Mouse (Mus musculus) lung, postnatal 4 days (tissue): ENCODE results near the gene Radil.
A peak's percentile ranks its signal among the peaks of the same experiment; 100 is the strongest.

Experiments used
- DNase-seq, 2 experiments: peaks; one replicate each; pipeline ENCODE4 v3.0.0; 2021

Gene Radil

DNA sequence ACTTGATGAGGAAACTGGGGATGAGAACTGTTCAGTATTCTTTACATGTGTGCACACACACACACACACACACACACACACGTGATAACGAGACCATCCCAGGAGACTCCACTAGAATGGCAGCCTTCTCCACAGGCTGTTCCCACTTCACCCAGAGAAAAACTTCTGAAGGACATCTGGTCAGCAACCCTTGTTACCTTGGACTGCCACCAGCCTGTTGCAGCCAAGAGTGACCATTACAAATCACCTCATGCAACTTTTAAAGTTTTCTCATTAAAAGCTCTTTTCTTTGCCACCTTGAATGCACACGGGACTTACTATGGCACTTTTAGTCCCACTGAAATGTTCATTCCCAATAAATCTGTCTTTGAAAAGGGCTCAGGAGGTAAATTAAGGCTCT is 13.6 kb downstream of the Radil start:
- no peak for DNase-seq

DNA sequence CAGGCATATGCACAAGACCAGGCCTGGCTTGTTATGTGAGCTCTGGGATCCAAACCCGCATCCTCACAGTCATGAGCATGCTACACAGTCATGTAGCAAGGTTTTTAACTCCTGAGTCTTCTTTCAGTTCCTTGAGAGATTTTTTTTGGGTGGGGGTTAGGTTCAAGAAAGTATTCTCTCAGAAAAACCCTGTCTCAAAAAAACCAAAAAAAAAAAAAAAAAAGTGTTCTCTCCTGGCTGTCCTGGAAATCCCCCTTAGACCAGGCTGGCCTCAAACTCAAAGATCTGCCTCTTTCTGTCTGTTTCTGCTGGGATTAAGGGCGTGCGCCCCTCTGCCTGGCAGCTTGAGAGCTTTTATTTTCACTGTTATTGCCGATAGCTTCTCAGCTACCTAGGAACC is 15.5 kb downstream of the Radil start:
- DNase-seq = no peak

DNA sequence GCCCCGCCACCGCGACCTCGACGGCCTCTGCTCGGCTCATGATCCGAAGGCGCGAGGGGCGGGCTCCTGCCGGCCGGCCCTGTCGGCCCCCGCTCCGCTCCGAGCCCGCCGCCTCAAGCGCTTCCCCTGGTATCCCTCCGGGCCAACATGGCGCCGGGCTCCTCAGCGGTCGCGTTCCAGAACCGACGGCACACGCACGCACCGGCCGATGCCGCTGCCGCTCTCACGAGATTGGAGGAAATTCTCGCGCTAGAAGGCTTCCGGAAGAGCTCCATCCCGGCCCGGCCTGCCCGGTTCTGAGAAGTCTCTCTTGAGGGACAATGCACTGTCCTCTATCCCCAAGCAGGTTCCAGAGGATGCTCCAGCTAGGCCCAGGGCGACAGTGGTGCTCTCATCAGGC is 21.0 kb downstream of the Radil start, which contains the start of gene Papolb:
Gene Papolb (minus strand): TSS at position 162 of the 400 bp plus-strand sequence.
- DNase-seq = peak in 1 of 2 experiments; percentile 21

DNA sequence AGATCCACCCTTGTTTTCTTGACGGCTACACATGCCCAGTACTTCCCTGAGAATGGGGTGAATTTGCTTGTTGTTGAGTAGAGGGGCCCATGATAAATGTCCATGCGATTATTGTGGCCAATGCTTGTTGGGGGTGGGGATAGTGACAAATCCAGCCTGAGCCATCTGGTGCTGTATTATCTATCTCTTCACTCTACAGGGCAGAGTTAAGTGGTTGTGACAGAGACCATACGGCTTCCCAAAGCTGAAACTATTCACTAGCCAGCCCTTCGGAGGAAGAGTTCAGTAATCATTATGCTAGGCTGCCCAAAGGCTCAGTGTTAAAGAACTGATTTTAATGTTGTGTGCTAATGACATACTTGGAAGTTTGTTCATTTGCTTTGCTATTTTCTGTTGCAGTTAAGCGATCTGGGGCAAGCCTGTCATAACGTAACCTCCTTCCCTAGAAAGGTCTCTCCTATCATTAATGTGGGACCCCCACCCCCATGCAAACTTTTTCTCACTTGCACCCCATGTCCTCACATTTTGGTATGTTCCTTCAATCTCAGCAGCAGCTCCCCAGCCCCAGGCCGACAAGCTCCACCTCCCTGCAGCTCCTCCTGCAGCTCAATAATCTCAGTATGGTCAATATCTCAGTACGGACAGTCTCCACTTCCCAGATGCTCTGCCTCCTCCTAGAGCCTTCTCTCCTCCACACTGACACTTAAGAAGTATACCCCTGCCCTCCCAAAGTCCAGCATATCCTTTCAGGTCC is 26.0 kb downstream of the Radil start:
- DNase-seq = peak; percentile 40 to 51

DNA sequence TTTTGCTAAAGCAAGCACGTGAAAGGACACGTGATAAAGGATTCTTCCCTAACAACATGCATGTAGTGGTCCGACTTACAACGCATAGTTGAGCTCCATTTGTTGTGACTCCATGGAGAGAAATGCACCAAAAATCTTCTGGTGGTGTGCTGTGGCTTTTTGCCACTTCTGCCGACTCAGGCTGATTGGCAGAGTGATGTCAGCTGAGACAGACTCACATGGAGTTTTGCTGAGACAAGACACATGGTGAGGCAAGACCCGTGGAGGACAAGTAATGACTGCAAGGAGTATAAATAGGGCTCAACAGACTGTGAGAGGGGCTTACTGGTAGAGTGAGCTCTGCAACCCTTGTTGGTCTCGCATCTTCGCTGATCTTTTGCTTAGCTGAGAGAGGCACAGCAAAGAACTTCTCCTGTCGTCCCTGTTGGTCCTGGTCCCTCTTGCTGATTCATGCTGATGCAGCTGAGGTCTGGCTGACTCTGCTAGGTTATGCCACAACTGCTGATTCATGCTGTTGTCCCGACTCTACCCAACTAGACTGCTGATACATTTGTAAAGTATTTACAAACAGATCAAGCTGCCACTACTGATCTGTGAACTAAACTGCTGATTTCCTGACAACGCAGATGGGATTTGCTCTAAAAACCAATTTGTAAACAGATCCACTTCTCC is 29.6 kb downstream of the Radil start:
- no peak for DNase-seq

DNA sequence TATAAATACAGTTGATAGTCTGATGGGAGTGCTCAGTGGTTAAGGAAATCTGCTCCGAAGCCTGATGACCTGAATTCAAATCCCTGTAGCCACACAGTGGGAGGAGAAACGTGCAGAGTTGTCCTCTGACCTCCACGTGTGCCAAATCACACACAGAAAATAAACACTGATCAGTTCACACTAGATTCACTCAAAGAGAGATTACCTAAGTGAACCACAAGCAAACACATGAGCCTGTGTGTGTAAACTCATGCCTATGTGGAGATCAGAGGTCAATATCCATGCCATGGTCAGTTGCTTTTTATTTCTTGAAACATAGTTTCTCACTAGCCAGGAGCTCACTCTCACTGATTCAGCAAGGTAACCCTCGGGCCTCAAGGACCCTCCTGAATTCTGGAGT is 30.5 kb downstream of the Radil start:
- no peak for DNase-seq

DNA sequence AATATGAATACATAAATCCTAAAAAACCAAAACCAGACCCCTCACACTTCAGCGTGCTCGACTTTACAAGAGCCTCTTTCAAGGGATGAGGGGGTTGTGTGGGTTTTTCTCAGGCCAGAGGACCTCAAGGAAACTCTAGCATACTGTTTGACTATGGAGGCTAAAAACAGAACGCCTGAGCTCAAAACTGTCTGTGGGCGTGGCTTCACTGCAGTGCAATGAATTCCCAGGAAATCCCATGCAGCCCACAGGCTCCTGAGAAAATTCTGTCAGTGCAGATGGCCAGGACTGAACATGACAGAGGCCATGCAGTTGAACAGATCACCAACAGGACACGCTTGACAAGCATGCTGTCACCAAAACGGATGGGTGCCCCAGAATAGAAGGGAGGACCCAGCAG is 31.9 kb downstream of the Radil start:
- DNase-seq = no peak

DNA sequence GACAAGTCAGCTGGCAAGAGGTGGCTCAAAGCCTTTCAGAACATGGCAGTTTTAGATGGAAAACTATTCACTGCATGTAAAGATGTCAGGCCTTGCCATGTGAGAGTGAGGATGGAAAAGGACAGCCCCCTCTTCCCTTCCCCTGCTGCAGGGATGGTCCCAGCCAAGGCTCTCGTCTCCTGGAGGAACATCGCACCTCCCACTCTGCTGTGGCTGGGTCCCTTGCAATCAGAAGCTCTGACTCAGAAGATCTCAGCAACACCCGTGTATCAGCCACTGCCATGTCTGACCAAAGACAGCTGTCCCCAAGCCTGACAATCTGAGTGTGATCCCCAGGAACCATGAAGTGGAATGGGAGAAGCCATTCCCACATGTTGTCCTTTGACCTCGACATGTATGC is 38.8 kb downstream of the Radil start:
- no peak for DNase-seq

GRCm38 (mm10) chr5:142510061-142510414 is 40.9 kb downstream of the Radil start:
- DNase-seq = no peak

- peak in 1 of 2 experiments; percentile 50 for DNase-seq
Observed at GRCm38 (mm10) chr5:142509141-142510060, 41.5 kb downstream of the Radil start.

DNA sequence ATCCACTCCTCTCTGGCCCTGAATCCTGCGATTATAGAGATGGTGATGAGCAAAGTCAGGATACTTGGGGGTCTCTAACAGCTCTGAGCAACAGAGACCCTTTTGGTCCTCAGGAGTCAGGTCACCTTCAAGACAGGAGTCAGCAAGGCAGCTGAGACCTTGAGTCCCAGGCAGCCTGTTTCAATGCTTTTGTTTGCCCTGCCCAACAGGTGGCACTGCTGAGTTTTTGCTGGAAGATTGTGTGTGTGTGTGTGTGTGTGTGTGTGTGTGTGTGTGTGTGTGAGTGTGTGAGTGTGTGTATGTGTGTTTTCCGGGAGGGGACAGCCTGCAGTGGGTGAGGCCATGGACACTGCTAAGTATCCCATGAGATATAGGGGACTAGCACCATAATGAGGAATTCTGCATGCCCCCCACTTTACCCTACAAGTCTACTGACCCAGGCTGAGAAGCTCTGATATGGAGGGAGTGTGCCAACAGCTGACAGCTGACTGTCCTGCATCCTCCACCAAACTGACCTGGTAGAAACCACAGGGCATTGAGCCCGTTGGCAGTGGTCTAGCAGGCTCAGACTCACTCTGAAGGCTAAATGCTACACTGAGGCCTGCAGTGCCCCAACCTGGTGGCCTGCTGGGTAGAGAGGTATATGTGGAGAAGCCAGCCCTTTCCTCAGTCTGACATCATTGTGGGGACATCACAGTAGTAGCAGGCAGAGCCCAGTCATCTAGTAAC is 45.0 kb downstream of the Radil start:
- DNase-seq = peak in 1 of 2 experiments; percentile 40

DNA sequence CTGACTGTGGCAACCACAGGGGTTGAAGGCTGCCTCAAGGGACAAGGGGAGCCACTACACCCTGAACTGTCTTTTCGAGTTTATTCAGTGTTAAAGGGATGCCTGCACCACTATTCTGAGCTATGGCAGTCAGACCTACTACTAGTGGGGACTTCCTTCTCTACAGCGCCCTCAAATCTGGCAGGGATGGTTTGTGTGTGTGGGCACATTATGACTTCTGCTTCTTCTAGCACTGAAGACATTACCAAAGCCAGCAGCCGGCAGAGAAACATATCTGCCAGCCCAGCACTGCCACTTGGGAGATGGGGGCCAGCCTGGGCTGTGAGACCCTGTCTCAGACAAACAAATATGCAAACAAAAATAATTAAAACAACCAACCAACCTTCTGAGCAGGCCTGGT is 46.7 kb downstream of the Radil start:
- no peak for DNase-seq

- peak; percentile 82 to 86 for DNase-seq
Observed at GRCm38 (mm10) chr5:142502414-142502813, 48.5 kb downstream of the Radil start.

GRCm38 (mm10) chr5:142500918-142501317 is 50.0 kb downstream of the Radil start:
- DNase-seq = no peak

DNA sequence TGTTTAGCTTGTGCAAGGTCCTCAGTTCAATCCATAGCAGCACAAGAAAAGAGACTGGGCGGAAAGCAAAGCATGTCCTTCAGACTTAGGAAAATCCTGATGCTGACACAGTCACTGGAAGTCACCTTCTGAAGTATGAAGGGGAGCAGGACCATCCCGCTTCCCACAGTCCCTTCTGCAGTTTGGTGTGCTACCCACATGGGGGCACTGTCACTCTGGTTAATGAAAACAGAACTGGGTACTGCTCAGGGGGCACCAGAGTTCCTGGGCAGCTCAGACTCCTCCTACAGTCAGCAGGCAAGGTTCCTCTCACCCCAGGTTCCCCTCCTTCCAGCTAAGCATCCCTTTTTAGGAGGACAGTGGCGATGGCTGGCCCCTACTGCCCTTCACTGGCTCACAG is 51.9 kb downstream of the Radil start:
- peak; percentile 42 to 56 for DNase-seq

DNA sequence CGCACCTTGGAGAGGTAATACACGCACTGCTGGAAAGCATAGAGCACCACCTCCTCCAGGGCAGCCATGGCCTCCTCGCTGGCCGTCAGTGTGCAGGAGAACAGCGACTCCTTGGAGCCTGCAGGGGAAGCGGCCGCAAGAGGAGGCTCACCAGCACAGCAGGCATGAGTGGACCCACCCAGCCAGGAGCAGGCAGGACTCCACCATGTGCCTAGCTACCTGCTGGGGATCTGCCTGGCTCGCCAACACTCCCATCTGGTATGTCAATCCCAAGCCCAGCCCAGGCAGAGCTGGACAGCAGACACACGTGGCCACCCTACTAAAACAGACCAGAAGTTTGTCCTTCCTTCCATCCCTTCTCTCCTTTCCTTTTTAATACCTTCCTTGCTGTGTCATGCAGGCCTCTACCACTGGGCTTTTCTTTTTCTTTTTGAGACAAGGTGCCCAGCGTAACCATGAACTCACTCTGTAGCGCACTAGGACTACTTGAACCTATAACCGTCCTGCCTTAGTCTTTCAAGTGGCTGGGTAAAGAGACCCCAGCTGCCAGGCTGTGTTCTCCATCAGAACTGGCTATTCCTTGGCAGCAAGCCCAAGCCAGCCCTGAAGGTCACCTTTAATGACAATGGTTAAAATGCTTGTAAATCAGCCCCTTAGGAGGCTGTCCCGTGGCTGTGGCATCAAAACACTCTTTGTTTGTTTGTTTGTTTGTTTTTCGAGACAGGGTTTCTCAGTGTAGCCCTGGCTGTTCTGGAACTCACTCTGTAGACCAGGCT is 55.4 kb downstream of the Radil start:
- DNase-seq = no peak

DNA sequence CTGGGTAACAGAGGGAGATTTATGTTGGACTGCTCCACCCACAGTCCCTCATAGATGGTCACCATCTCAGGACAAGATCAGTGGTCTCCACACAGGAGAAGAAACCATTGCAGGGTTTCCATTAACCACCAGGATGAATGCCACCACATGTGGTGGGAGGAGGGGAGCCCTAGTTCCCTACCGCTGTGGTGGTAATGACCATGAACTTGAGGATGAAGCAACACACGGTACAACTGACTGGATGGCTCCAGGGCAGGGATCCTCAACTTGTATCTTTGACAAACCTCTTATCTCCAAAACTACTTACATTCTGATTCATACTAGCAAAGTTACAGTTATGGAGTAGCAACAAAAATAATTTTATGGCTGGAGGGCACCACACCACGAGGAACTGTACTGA is 57.6 kb downstream of the Radil start:
- DNase-seq = peak in 1 of 2 experiments; percentile 12

- DNase-seq = no peak
Observed at GRCm38 (mm10) chr5:142489955-142490707, 60.8 kb downstream of the Radil start.

GRCm38 (mm10) chr5:142486654-142487053 is 64.2 kb downstream of the Radil start:
- no peak for DNase-seq

GRCm38 (mm10) chr5:142483581-142483980 is 67.3 kb downstream of the Radil start:
- DNase-seq = no peak

DNA sequence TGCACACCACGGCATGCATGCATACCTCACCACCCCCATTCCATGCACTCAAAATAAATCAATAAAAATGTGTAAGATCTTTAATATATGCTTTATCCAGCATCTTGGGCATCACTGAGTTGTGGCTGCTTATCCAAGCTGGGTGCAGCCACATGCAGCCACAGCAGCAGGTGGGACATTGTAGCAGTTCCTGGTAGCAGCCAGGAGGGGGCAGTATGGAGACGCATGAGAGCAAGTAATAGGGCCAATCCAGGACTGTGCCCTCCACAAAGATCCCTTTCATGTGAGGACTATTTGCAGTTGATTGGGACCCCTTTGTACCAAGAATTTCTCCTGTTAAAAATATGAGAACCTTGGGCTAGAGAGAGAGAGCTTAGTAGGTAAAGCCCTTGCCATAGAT is 68.4 kb downstream of the Radil start:
- DNase-seq = no peak
